Mouse (Mus musculus) kidney, postnatal 0 days (tissue): ENCODE measurements around the gene Sv2b. TPM values are rescaled to one million over a fixed set of nuclear protein-coding genes. Genes with fewer than 3 reads are reported as not detected.

Source experiments
- ATAC-seq: fragments of 200-750 bp; cut with Nextera tagmentation; replicated peaks from 2 replicates; pipeline ENCODE4 v1.8.0; 2017; ENCODE audit warnings: low read depth, moderate number of reproducible peaks, moderate TSS enrichment, moderate library complexity; ENCODE audit not compliant: low FRiP score
- DNase-seq: peaks from one replicate; pipeline ENCODE4 v3.0.0-alpha.2; 2016; ENCODE audit warnings: low spot score
- H3K27ac ChIP-seq: fragments of 300-500 bp; sonication (generic); 2 replicates; pipeline ENCODE4 v1.5.1; 2014; ENCODE audit warnings: mild to moderate bottlenecking
- H3K27me3 ChIP-seq: fragments of 300-500 bp; sonication (generic); 2 replicates; pipeline ENCODE4 v1.6.1; 2014; ENCODE audit warnings: low read length, mixed read lengths; ENCODE audit not compliant: insufficient read depth
- H3K36me3 ChIP-seq: fragments of 300-500 bp; sonication (generic); 2 replicates; pipeline ENCODE4 v1.6.1; 2014; ENCODE audit warnings: low read length, mixed read lengths; ENCODE audit not compliant: insufficient read depth
- H3K4me1 ChIP-seq: fragments of 300-500 bp; sonication (generic); replicated peaks from 2 replicates; pipeline ENCODE4 v1.6.1; 2014; ENCODE audit warnings: antibody characterized with exemption, low read length, mixed read lengths; ENCODE audit not compliant: insufficient read depth
- H3K4me2 ChIP-seq: fragments of 300-500 bp; sonication (generic); 2 replicates; pipeline ENCODE4 v1.6.1; 2014; ENCODE audit warnings: mild to moderate bottlenecking, low read length, moderate library complexity, mixed read lengths
- H3K4me3 ChIP-seq: fragments of 300-500 bp; sonication (generic); replicated peaks from 2 replicates; pipeline ENCODE4 v1.5.1; 2014; ENCODE audit warnings: low read depth, low read length
- H3K9ac ChIP-seq: fragments of 300-500 bp; sonication (generic); 2 replicates; pipeline ENCODE4 v1.6.1; 2014; ENCODE audit warnings: low read depth, low read length
- H3K9me3 ChIP-seq: fragments of 300-500 bp; sonication (generic); replicated peaks from 2 replicates; pipeline ENCODE4 v1.6.1; 2016; ENCODE audit warnings: low read length, inconsistent platforms, mixed read lengths
- CTCF ChIP-seq: IDR thresholded peaks from 2 replicates; pipeline ENCODE4 v1.5.1; 2016; ENCODE audit warnings: antibody characterized with exemption, low read depth, mild to moderate bottlenecking, moderate library complexity
- whole genome bisulfite sequencing: fragments of 180-500 bp; shearing (Covaris S2); extraction: QIAGEN DNeasy Blood & Tissue Kit; methylation state at CpG from one replicate; pipeline ENCODE4 v1.1.7; 2014; 5-methylcytosine and 5-hydroxymethylcytosine counted together
- polyA plus RNA-seq: library from polyadenylated mRNA; unstranded; fragments of >200 nt; fragmentation: Nextera tagmentation; extraction: Ambion mirVana; gene quantifications from 2 replicates; pipeline ENCODE4 v1.2.1, GENCODE M21; 2015

Gene Sv2b
- polyA plus RNA-seq, 1 experiment from 2014 or later, result 0.68 TPM

DNA sequence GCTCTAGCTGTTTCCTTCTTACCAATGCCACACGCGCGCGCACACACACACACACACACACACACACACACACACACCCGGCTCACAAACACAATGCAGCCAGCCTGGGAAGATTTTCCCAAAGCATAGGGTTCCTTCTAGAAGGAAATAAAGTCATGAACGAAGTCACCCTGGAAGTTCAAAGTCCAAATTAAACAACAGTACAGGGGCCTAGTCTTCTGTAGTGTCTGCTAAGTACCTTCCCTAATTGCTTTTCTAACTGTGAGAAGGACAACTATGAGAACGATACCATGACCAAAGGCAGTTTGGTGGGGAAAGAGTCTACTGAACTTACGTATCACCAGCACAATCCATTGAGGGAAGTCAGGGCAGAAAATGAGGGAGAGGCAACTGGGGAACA lies 508 bp upstream of the Sv2b start:
- DNase-seq (no peak), ATAC-seq (no peak)
- Histone ChIP-seq H3K4me3 (no peak overlapping the region), H3K27me3 (peaks cover 5% of the 10 kb centered on the region; the same call in 1 of the 2 replicates), H3K4me2 (no peak overlapping the region), H3K4me1 (peaks cover 7% of the 10 kb centered on the region; the same call in 1 of the 2 replicates), H3K36me3 (no peaks in the 10 kb centered on the region), H3K27ac (no peak overlapping the region), H3K9ac (no peak overlapping the region), H3K9me3 (no peaks in the 10 kb centered on the region)
- TF ChIP-seq CTCF, result no peak
- 81% methylated on average over 8 of the region's 8 CpGs for WGBS

- DNase-seq (no peak), ATAC-seq (no peak)
- WGBS, result 7% methylated on average over 8 of the region's 8 CpGs
- Histone ChIP-seq H3K36me3 (no peaks in the 10 kb centered on the region), H3K4me3 (peak overlapping the region; percentile 33), H3K27ac (no peak overlapping the region), H3K4me2 (peak overlapping the region; percentile 84), H3K9ac (no peak overlapping the region), H3K27me3 (peaks cover 5% of the 10 kb centered on the region; the same call in 1 of the 2 replicates), H3K4me1 (peaks cover 7% of the 10 kb centered on the region; the same call in 1 of the 2 replicates), H3K9me3 (no peaks in the 10 kb centered on the region)
- no peak for TF ChIP-seq CTCF
Measured at GRCm38 (mm10) chr7:75308140-75308456, 964 bp downstream of the Sv2b start.

DNA sequence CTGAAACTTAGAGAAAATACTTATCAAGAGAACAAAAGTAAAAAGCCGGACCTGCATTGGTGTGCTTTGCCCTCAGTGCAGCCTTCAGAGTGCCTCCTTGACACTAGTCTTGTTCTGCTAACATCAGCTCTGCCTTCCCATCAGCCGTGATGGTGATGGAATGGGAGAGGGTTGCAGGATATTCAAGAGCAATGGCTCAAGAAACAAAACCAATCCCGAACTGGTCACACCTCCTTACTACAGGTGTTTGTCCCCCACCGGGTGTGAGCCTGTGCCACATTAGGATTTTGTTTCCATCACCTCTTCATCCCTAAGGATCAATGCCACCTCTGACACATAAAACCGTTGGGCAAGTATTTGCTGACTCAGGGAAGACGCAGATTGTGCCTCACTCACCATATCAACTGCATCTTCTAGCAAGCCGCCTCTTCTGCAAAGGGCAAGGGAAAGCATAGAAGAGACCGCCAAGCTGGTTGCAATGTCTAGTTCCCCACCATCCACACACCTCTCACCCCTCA lies 1.4 kb downstream of the Sv2b start:
- Histone ChIP-seq H3K36me3 (no peaks in the 10 kb centered on the region), H3K27me3 (peaks cover 5% of the 10 kb centered on the region; the same call in 1 of the 2 replicates), H3K27ac (no peak overlapping the region), H3K4me2 (peak overlapping the region; percentile 84), H3K9ac (no peak overlapping the region), H3K4me1 (peaks cover 7% of the 10 kb centered on the region; the same call in 1 of the 2 replicates), H3K9me3 (no peaks in the 10 kb centered on the region), H3K4me3 (peak overlapping the region; percentile 33; the same call in 1 of the 2 replicates)
- no peak for TF ChIP-seq CTCF
- WGBS, result 47% methylated on average over 8 of the region's 8 CpGs
- DNase-seq (no peak), ATAC-seq (no peak)

DNA sequence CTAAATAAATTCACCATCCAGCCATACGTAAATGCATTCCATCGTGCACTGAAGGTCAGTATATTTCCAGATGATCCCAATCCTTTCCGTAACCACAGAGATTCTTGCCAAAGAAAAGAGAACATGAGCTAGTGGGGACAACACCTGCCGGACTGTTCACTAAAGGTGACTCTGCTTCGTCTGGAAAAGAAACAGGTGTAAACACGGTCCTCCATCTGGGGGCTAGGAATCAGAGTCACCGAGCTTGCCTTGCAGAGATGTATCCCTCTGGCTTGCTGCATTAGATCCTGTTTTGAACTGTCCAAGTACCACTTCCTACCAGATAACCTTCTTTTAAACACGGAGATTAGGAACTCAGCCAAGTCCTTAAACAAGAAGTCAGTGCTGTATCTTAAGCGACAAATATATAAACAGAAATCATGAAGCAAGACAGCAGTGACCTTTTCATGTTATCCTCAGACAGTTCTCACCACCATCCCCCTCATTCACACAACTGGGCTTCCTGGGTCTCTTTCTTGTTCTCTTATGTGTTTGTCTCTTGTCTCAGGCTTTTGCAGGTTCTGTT lies 3.1 kb downstream of the Sv2b start:
- 65% methylated on average over 9 of the region's 9 CpGs for WGBS
- no peak for DNase-seq
- H3K4me1 ChIP-seq, result peaks cover 7% of the 10 kb centered on the region; the same call in 1 of the 2 replicates
- no peak overlapping the region for H3K27ac ChIP-seq
- H3K9ac ChIP-seq, result no peak overlapping the region
- H3K27me3 ChIP-seq, result peaks cover 5% of the 10 kb centered on the region; the same call in 1 of the 2 replicates
- no peak for ATAC-seq
- H3K4me2 ChIP-seq, result no peak overlapping the region
- no peaks in the 10 kb centered on the region for H3K36me3 ChIP-seq
- H3K4me3 ChIP-seq, result no peak overlapping the region
- no peak for TF ChIP-seq CTCF
- H3K9me3 ChIP-seq, result no peaks in the 10 kb centered on the region

- H3K9me3 ChIP-seq, result no peaks in the 10 kb centered on the region
- no peak for DNase-seq
- no peak for TF ChIP-seq CTCF
- no peak overlapping the region for H3K4me2 ChIP-seq
- H3K4me3 ChIP-seq, result no peak overlapping the region
- no peaks in the 10 kb centered on the region for H3K4me1 ChIP-seq
- H3K27me3 ChIP-seq, result 0 out of 2 replicates have a peak, but pooled peaks cover 2% of the 10 kb centered on the region
- H3K27ac ChIP-seq, result no peak overlapping the region
- WGBS, result 83% methylated on average over 6 of the region's 6 CpGs
- no peak overlapping the region for H3K9ac ChIP-seq
- ATAC-seq, result no peak
- H3K36me3 ChIP-seq, result no peaks in the 10 kb centered on the region
Measured at GRCm38 (mm10) chr7:75302523-75303215, 6.4 kb downstream of the Sv2b start.

GRCm38 (mm10) chr7:75299245-75299644 lies 9.8 kb downstream of the Sv2b start:
- no peak for TF ChIP-seq CTCF
- Histone ChIP-seq H3K4me1 (no peaks in the 10 kb centered on the region), H3K9me3 (no peaks in the 10 kb centered on the region), H3K4me3 (no peak overlapping the region), H3K4me2 (no peak overlapping the region), H3K27me3 (no peaks in the 10 kb centered on the region), H3K36me3 (no peaks in the 10 kb centered on the region), H3K9ac (no peak overlapping the region), H3K27ac (no peak overlapping the region)
- no peak for ATAC-seq
- DNase-seq, result no peak
- WGBS, result 83% methylated on average over 4 of the region's 4 CpGs
